Mouse (Mus musculus): ENCODE measurements around the gene Scn7a. TPM values are rescaled to one million over a fixed set of nuclear protein-coding genes. Genes with fewer than 3 reads are reported as not detected.

The Scn7a gene
- polyA plus RNA-seq, 1 experiment from 2014 or later: 0.01 TPM

Other genes with a start within 250 kb of the Scn7a start
- 0.02 TPM in 1 of 2 replicates, not detected in the other for gene Scn9a, start 150.0 kb downstream of the Scn7a start, polyA plus RNA-seq (2015; fragmentation: Nextera tagmentation; extraction: Ambion mirVana)

All from liver, embryonic 13.5 days (tissue).